17 mouse cellular contexts compared by ENCODE assay signal in the genomic region with DNA sequence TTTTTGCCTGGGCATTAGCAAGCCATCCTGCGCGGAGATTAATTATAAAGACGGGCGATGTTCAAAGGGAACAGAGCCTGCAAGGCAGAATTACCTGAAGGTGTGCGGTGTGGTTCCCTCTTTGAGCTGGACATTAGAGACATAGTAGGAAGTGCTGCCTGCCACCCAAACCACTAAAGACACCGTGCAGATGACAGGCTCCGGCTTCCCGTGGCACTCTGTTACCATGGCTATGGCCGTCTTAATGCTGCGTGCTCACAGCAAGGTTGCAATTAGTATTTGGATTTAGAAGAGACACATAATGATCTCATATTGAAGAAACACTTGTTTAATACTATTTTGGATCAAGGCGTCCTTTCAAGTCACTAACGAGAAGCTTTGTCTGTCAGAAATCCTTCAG.
DNase-seq lines count a peak whose midpoint lies in the region; ATAC-seq and TF ChIP-seq lines count a peak whose summit lies in the region.
"Had no signal": no experiment of that assay in that cellular context is flagged by ENCODE, and none has a peak within 500 bp of the region (broad histone marks: within the 10 kb centered on the region; RNA-seq: fewer than 3 reads in every experiment).

No protein-coding gene starts in this region.

- H3K9me3 ChIP-seq in forebrain, embryonic 12.5 days: no peaks in the 10 kb centered on the region
- H3K9me3 ChIP-seq in midbrain, postnatal 0 days (ENCODE audit: low read length): no peaks in the 10 kb centered on the region
- H3K9me3 ChIP-seq in heart, embryonic 11.5 days (replicated peaks; ENCODE audit: control insufficient read depth, low read length): no peaks in the 10 kb centered on the region
- H3K9me3 ChIP-seq: embryonic facial prominence, embryonic 15.5 days; hindbrain, embryonic 12.5 days had no signal

- no peak for DNase-seq in layer of hippocampus, adult 2 months (ENCODE audit: low spot score in 2 of 2)
- DNase-seq in layer of hippocampus, adult 8-10 months (ENCODE audit: low spot score in 2 of 2): no peak
- DNase-seq in ZHBTc4 (ENCODE audit: low read depth, low spot score): peak; percentile 21
- no peak for DNase-seq in midbrain, postnatal 0 days (ENCODE audit: low spot score)
- DNase-seq: adrenal gland, postnatal 36 days; B cell, adult 2 months; cerebellum, adult 9-10 months; gastrocnemius, adult 2 months; heart, adult 18-20 months; kidney, adult 11 months; kidney, postnatal 25 days; thymus, postnatal 4 days had no signal

- H3K4me1 ChIP-seq in forebrain, embryonic 12.5 days: peaks cover 11% of the 10 kb centered on the region; the same call in 1 of the 2 replicates
- no peaks in the 10 kb centered on the region for H3K4me1 ChIP-seq in midbrain, postnatal 0 days (ENCODE audit: insufficient read depth, low read length)
- no peaks in the 10 kb centered on the region; the same call in 1 of the 2 replicates for H3K4me1 ChIP-seq in heart, embryonic 11.5 days (ENCODE audit: control insufficient read depth, insufficient read depth, low read length)
- H3K4me1 ChIP-seq: embryonic facial prominence, embryonic 15.5 days had no signal

- 41% methylated on average over 12 of the region's 12 CpGs for WGBS in forebrain, embryonic 12.5 days
- WGBS in midbrain, postnatal 0 days: 47% methylated on average over 12 of the region's 12 CpGs
- WGBS in heart, embryonic 11.5 days (ENCODE audit: insufficient replicate concordance): 83% methylated on average over 12 of the region's 12 CpGs

- H3K27ac ChIP-seq in layer of hippocampus, adult 2 months: no peak overlapping the region
- H3K27ac ChIP-seq in forebrain, embryonic 12.5 days: no peak overlapping the region
- H3K27ac ChIP-seq in midbrain, postnatal 0 days (ENCODE audit: low read depth, low read length): no peak overlapping the region
- no peak overlapping the region for H3K27ac ChIP-seq in heart, embryonic 11.5 days (ENCODE audit: low read depth, low read length)
- H3K27ac ChIP-seq: embryonic facial prominence, embryonic 15.5 days; gastrocnemius, adult 2 months; hindbrain, embryonic 12.5 days had no signal

- no peaks in the 10 kb centered on the region for H3K27me3 ChIP-seq in forebrain, embryonic 12.5 days
- H3K27me3 ChIP-seq in midbrain, postnatal 0 days (ENCODE audit: insufficient read depth, low read length): no peaks in the 10 kb centered on the region
- H3K27me3 ChIP-seq in heart, embryonic 11.5 days (ENCODE audit: control insufficient read depth, insufficient read depth, low read length): no peaks in the 10 kb centered on the region
- H3K27me3 ChIP-seq: embryonic facial prominence, embryonic 15.5 days; hindbrain, embryonic 12.5 days had no signal

- H3K4me3 ChIP-seq in layer of hippocampus, adult 2 months: peak overlapping the region; percentile 4; the same call in 1 of the 2 replicates
- H3K4me3 ChIP-seq in forebrain, embryonic 12.5 days (replicated peaks): no peak overlapping the region
- no peak overlapping the region for H3K4me3 ChIP-seq in midbrain, postnatal 0 days (ENCODE audit: low read depth, low read length)
- no peak overlapping the region for H3K4me3 ChIP-seq in heart, embryonic 11.5 days (ENCODE audit: low read depth, low read length)
- H3K4me3 ChIP-seq: embryonic facial prominence, embryonic 15.5 days; gastrocnemius, adult 2 months; hindbrain, embryonic 12.5 days had no signal

- H3K4me2 ChIP-seq in forebrain, embryonic 12.5 days: peak overlapping the region; percentile 36
- H3K4me2 ChIP-seq in midbrain, postnatal 0 days (ENCODE audit: low read depth, low read length, poor library complexity, severe bottlenecking): peak overlapping the region; percentile 22
- H3K4me2 ChIP-seq in heart, embryonic 11.5 days: no peak overlapping the region
- H3K4me2 ChIP-seq: embryonic facial prominence, embryonic 15.5 days; hindbrain, embryonic 12.5 days had no signal

- TF ChIP-seq CTCF in layer of hippocampus, adult 2 months (conservative IDR thresholded peaks at IDR 0.05): no peak
- no peak for TF ChIP-seq CTCF in midbrain, postnatal 0 days (IDR thresholded peaks at IDR 0.05)

- H3K9ac ChIP-seq in forebrain, embryonic 12.5 days: no peak overlapping the region
- H3K9ac ChIP-seq in midbrain, postnatal 0 days (replicated peaks; ENCODE audit: low read length, poor library complexity, severe bottlenecking): no peak overlapping the region
- H3K9ac ChIP-seq in heart, embryonic 11.5 days (ENCODE audit: low read depth, low read length): no peak overlapping the region
- H3K9ac ChIP-seq: embryonic facial prominence, embryonic 15.5 days; hindbrain, embryonic 12.5 days had no signal

- H3K36me3 ChIP-seq in forebrain, embryonic 12.5 days (replicated peaks): no peaks in the 10 kb centered on the region
- no peaks in the 10 kb centered on the region for H3K36me3 ChIP-seq in midbrain, postnatal 0 days (ENCODE audit: insufficient read depth, low read length)
- no peaks in the 10 kb centered on the region for H3K36me3 ChIP-seq in heart, embryonic 11.5 days (ENCODE audit: control insufficient read depth, insufficient read depth, low read length)
- H3K36me3 ChIP-seq: embryonic facial prominence, embryonic 15.5 days; hindbrain, embryonic 12.5 days had no signal

- peak; percentile 61; the same call in 1 of the 2 replicates for ATAC-seq in forebrain, embryonic 12.5 days (ENCODE audit: low FRiP score)
- ATAC-seq in midbrain, postnatal 0 days (ENCODE audit: low FRiP score): no peak
- no peak for ATAC-seq in megakaryocyte, adult 5-6 weeks (ENCODE audit: poor library complexity, severe bottlenecking)
- ATAC-seq in heart, embryonic 11.5 days (replicated peaks; ENCODE audit: insufficient number of reproducible peaks, low FRiP score, low TSS enrichment): no peak
